Mouse (Mus musculus) left cerebral cortex, adult 18-20 months (tissue): ENCODE measurements at regions not wholly inside any gene's neighbourhood (a gene's known extent, or its start where the extent isn't known, plus 50 kb on each side); places are given as distances from the start of the nearest gene placed in this dataset.
A peak's percentile ranks its signal among the peaks of the same experiment; 100 is the strongest.

Experiments used
- DNase-seq, 2 experiments: peaks; one replicate each; pipeline ENCODE4 v3.0.0; 2021 to 2022; ENCODE audit warnings: low spot score in 2 of 2, mixed read lengths in 1 of 2

GRCm38 (mm10) chr17:85845059-85845458, 157.0 kb upstream of the Six2 start:
- no peak for DNase-seq

- DNase-seq, result no peak
Measured at GRCm38 (mm10) chr17:85844486-85844885, 156.4 kb upstream of the Six2 start.

GRCm38 (mm10) chr17:85823036-85823435, 135.0 kb upstream of the Six2 start:
- no peak for DNase-seq

GRCm38 (mm10) chr17:85821861-85822260, 133.8 kb upstream of the Six2 start:
- no peak for DNase-seq

- no peak for DNase-seq
Measured at GRCm38 (mm10) chr17:85818098-85818855, 130.2 kb upstream of the Six2 start.

GRCm38 (mm10) chr17:85816521-85816920, 128.4 kb upstream of the Six2 start:
- no peak for DNase-seq

GRCm38 (mm10) chr17:85816056-85816455, 128.0 kb upstream of the Six2 start:
- DNase-seq, result no peak

GRCm38 (mm10) chr17:85808580-85808979, 120.5 kb upstream of the Six2 start:
- no peak for DNase-seq

GRCm38 (mm10) chr17:85805726-85806359, 117.8 kb upstream of the Six2 start:
- no peak for DNase-seq

GRCm38 (mm10) chr17:85804631-85805030, 116.6 kb upstream of the Six2 start:
- no peak for DNase-seq

- no peak for DNase-seq
Measured at GRCm38 (mm10) chr17:85801734-85802133, 113.7 kb upstream of the Six2 start.

- DNase-seq, result no peak
Measured at GRCm38 (mm10) chr17:85801079-85801605, 113.1 kb upstream of the Six2 start.

GRCm38 (mm10) chr17:85800357-85801078, 112.4 kb upstream of the Six2 start:
- DNase-seq, result no peak

- DNase-seq, result no peak
Measured at GRCm38 (mm10) chr17:85799865-85800356, 111.8 kb upstream of the Six2 start.

- DNase-seq, result no peak
Measured at GRCm38 (mm10) chr17:85799081-85799864, 111.2 kb upstream of the Six2 start.

- no peak for DNase-seq
Measured at GRCm38 (mm10) chr17:85797755-85798154, 109.7 kb upstream of the Six2 start.

- no peak for DNase-seq
Measured at GRCm38 (mm10) chr17:85795820-85796219, 107.7 kb upstream of the Six2 start.

GRCm38 (mm10) chr17:85785625-85786294, 97.7 kb upstream of the Six2 start:
- no peak for DNase-seq

GRCm38 (mm10) chr17:85780477-85780876, 92.4 kb upstream of the Six2 start:
- DNase-seq, result no peak

GRCm38 (mm10) chr17:85776876-85777275, 88.8 kb upstream of the Six2 start:
- DNase-seq, result peak in 1 of 2 experiments; percentile 15
